In genomic region chr8:121758470-121758869, GRCm38 (mm10) we compare ENCODE assay signal across 20 mouse cellular contexts. TPM values are rescaled to one million over a fixed set of nuclear protein-coding genes. Genes with fewer than 3 reads are reported as not detected.
"Had no signal": no experiment of that assay in that cellular context is flagged by ENCODE, and none has a peak within 500 bp of the region (broad histone marks: within the 10 kb centered on the region; RNA-seq: fewer than 3 reads in every experiment).

No protein-coding gene starts in this region.

- H3K4me2 ChIP-seq: lung, embryonic 15.5 days; midbrain, embryonic 11.5 days; midbrain, embryonic 13.5 days; midbrain, embryonic 15.5 days; neural tube, embryonic 12.5 days; stomach, embryonic 15.5 days had no signal

- H3K9me3 ChIP-seq: lung, embryonic 15.5 days; midbrain, embryonic 13.5 days; midbrain, embryonic 15.5 days; neural tube, embryonic 12.5 days; stomach, embryonic 15.5 days had no signal

- DNase-seq: liver, postnatal 0 days; lung, adult 2 months; lung, postnatal 14 days; lung, postnatal 36 days; right cerebral cortex, postnatal 14 days; thymus, adult 18-20 months; thymus, postnatal 14 days; thymus, postnatal 36 days had no signal

- H3K9ac ChIP-seq: liver, postnatal 0 days; lung, embryonic 15.5 days; midbrain, embryonic 13.5 days; midbrain, embryonic 15.5 days; neural tube, embryonic 12.5 days; stomach, embryonic 15.5 days had no signal

- H3K4me1 ChIP-seq: lung, embryonic 15.5 days; stomach, embryonic 15.5 days had no signal

- H3K27ac ChIP-seq: lung, embryonic 15.5 days; macrophage; midbrain, embryonic 13.5 days; midbrain, embryonic 15.5 days; neural tube, embryonic 12.5 days; stomach, embryonic 15.5 days; stomach, postnatal 0 days had no signal

- ATAC-seq: liver, postnatal 0 days; lung, postnatal 0 days; midbrain, embryonic 13.5 days; midbrain, embryonic 15.5 days had no signal

- H3K27me3 ChIP-seq: midbrain, embryonic 13.5 days; midbrain, embryonic 15.5 days; neural tube, embryonic 12.5 days had no signal

- H3K36me3 ChIP-seq: lung, embryonic 15.5 days; stomach, embryonic 15.5 days had no signal

- H3K4me3 ChIP-seq: lung, embryonic 15.5 days; megakaryocyte, embryonic 14.5 days; midbrain, embryonic 13.5 days; midbrain, embryonic 15.5 days; neural tube, embryonic 12.5 days; stomach, embryonic 15.5 days had no signal

RNA-seq across cellular contexts. Expression of gene Jph3, which starts 29.0 kb away (rescaled TPM):
- total RNA-seq: monocyte, adult 5-6 weeks had no signal
- polyA plus RNA-seq: thymus, postnatal 0 days had no signal
